Mouse (Mus musculus): Measurements from ENCODE around the gene Gm2056.
"Not testable (repeated sequence)": the region's sequence is repeated elsewhere in the genome, so short reads cannot be mapped to it uniquely, and the experiment has no call there.

Gm2056 gene

DNA sequence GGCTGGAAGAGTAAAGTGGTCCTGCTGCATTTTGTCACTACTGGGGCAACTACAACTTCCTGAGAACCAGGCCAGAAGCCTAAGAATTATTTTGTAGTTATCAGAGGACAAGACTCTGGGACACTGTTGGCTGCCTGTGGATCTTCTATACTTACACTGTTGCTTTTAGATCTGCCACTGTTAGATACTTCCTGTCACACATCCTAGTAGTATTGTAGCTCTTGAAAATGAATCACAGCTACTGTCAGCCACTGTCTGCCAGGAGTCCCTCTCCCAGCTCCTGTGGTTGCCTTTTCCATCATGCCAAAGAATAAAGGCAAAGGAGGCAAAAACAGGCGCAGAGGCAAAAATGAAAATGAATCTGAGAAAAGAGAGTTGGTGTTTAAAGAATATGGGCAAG is at the start of gene Gm2056:
TSS of gene Gm2056 (plus strand) at position 301 of the 400 bp plus-strand sequence.
- not testable (repeated sequence) for DNase-seq (ENCODE audit: low read depth, low spot score)

GRCm38 (mm10) chr12:87984000-87984399 is 42.8 kb upstream of the Gm2056 start:
- not testable (repeated sequence) for DNase-seq (ENCODE audit: low read depth, low spot score)

DNA sequence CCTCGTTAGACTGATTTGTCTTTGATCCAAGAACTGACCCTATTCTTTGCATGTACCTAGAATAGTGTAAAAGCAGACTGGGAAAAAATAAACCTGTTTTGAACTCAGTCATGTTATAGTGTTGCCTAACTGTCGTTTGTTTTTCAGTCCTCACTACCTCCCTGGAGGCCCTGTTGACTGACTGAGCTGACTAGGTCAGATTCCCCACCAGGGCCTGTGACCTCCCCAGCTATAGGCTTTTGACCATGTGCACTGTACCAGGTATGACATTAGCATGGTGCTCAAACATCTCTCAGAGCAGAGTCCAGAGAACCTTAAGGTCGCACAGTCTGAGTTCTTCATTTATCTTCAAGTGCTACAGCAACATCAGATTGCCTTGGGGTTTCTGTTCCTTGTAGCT is 22.7 kb upstream of the Gm2056 start:
- DNase-seq (ENCODE audit: low read depth, low spot score), result not testable (repeated sequence)

- DNase-seq (ENCODE audit: low read depth, low spot score), result not testable (repeated sequence)
These were observed 15.3 kb upstream of the Gm2056 start, which contains the start of gene Gm2075 for GRCm38 (mm10) chr12:88011548-88011947. Gm2075 (plus strand) TSS chr12:88011848.

- not testable (repeated sequence) for DNase-seq (ENCODE audit: low read depth, low spot score)
These were observed 8.1 kb upstream of the Gm2056 start, which contains the start of gene Gm6803 for GRCm38 (mm10) chr12:88018671-88019070. Gm6803 (minus strand) TSS chr12:88018771.

DNA sequence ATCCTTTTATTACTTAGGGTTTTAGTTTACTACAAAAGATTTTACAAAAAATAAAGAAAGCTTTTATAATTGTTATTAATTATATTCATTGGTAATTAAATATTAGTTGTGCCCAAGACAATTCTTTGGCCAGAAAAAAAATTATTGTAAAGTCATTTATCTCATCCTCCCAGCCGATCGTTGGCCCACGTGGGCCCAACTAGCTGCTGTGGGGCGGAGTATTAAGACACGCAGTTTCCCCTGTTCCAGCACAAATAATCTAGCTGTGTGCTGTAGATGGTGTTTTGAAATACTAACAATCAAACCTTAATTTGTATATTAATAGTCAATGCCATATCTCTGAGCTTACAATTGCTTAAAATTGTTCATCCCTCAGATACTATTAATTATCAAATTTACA is 5.4 kb downstream of the Gm2056 start:
- not testable (repeated sequence) for DNase-seq (ENCODE audit: low read depth, low spot score)

- DNase-seq (ENCODE audit: low read depth, low spot score), result not testable (repeated sequence)
These were observed 12.3 kb downstream of the Gm2056 start for GRCm38 (mm10) chr12:88039062-88039461.

DNA sequence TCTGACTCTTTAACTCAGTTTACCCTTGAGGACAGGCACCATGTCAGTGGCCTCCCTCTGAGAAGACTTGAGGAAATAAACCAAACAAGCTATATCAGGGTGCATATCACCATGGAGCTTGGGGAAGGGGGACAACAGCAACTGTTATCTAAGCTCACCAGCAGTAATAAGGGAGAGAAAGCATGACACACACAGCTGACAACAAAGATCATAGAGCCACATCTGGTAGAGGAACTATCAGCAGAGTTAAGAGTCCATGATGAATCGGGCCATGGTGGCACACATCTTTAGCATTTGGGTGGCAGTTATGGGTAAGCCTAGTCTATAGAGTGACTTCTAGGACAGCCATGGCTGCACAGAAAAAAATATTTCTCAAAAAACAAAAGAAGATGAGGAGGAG is 12.9 kb downstream of the Gm2056 start:
- DNase-seq (ENCODE audit: low read depth, low spot score), result not testable (repeated sequence)

DNA sequence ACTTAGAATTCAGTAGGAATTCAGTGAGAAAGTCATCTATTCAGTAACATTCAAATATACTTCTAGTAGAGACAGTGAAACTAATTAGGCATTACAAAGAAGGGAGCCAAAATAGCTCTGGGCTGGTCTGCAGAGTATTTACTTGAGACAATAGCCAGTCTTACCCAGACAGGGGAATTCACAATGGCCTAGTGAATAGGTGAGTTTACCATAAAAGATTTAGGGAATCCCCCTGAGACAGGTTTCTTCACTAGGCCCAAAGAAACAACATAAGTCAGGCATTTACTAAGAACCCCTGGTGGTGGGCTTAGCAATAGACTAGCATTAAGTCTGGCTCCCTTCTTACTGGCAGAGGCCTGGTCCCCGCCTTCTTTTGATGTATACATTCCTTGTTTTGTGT is 18.4 kb downstream of the Gm2056 start:
- DNase-seq (ENCODE audit: low read depth, low spot score), result not testable (repeated sequence)

All from embryo, embryonic 11.5 days (tissue).